Mouse (Mus musculus): ENCODE results near the gene Ly75. TPM values are rescaled to one million over a fixed set of nuclear protein-coding genes. Genes with fewer than 3 reads are reported as not detected.

Ly75 gene
- total and polyA plus RNA-seq, 3 experiments = 0.37 to 0.68 (median 0.57) TPM

GRCm38 (mm10) chr2:60346531-60346930, 36.6 kb downstream of the Ly75 start:
- DNase-seq = no peak
- TF ChIP-seq EP300 (IDR thresholded peaks at IDR 0.05; ENCODE audit: insufficient read depth, low read depth, low read length) = no peak
- no peak for TF ChIP-seq CTCF (IDR thresholded peaks at IDR 0.05)
- no peak for TF ChIP-seq POLR2A (IDR thresholded peaks at IDR 0.05; ENCODE audit: insufficient read depth, low read depth, low read length)
- WGBS = 88% methylated on average over 8 of the region's 8 CpGs
- Histone ChIP-seq H3K27ac (no peak overlapping the region), H3K4me1 (ENCODE audit: control insufficient read depth, insufficient read depth, low read length) (no peaks in the 10 kb centered on the region), H3K79me2 (replicated peaks; ENCODE audit: control insufficient read depth, insufficient read depth, low read length) (no peaks in the 10 kb centered on the region), H3K9ac (ENCODE audit: low read depth, low read length) (no peak overlapping the region), H3K36me3 (ENCODE audit: control insufficient read depth, insufficient read depth, low read length) (no peaks in the 10 kb centered on the region), H3K4me3 (no peak overlapping the region), H3K27me3 (ENCODE audit: control insufficient read depth, insufficient read depth, low read length) (no peaks in the 10 kb centered on the region)
- intact Hi-C loops (cut with DNase I) = no loop called here

DNA sequence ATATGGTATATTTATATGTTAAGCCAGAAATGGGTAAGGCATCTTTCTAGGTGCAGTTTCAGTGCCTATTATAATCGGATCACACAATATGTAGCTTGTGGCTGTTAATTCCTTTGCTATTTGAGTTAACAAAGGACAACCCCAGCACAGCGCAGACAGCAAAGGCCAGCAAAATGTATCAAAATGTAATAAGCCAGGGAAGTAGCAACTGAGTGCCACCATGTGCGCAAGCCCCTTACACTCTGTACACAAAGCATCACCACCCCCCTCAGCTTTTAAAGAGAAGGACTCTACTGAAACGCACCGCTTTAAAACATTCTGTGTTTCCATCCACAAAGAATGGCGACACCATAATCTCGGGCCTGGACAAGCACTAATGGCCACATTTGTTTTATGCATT, 37.4 kb downstream of the Ly75 start:
- H3K36me3 ChIP-seq (ENCODE audit: control insufficient read depth, insufficient read depth, low read length) = no peaks in the 10 kb centered on the region
- H3K27ac ChIP-seq = no peak overlapping the region
- no peaks in the 10 kb centered on the region for H3K4me1 ChIP-seq (ENCODE audit: control insufficient read depth, insufficient read depth, low read length)
- no peaks in the 10 kb centered on the region for H3K79me2 ChIP-seq (replicated peaks; ENCODE audit: control insufficient read depth, insufficient read depth, low read length)
- peak in 1 of 2 experiments; percentile 1 for DNase-seq
- H3K9ac ChIP-seq (ENCODE audit: low read depth, low read length) = no peak overlapping the region
- 95% methylated on average over 7 of the region's 7 CpGs for WGBS
- H3K4me3 ChIP-seq = no peak overlapping the region
- TF ChIP-seq CTCF (IDR thresholded peaks at IDR 0.05) (no peak), POLR2A (IDR thresholded peaks at IDR 0.05; ENCODE audit: insufficient read depth, low read depth, low read length) (no peak), EP300 (IDR thresholded peaks at IDR 0.05; ENCODE audit: insufficient read depth, low read depth, low read length) (no peak)
- H3K27me3 ChIP-seq (ENCODE audit: control insufficient read depth, insufficient read depth, low read length) = no peaks in the 10 kb centered on the region
- intact Hi-C loops (cut with DNase I) = no loop called here

- H3K4me3 ChIP-seq = no peak overlapping the region
- intact Hi-C loops (cut with DNase I) = no loop called here
- no peaks in the 10 kb centered on the region for H3K4me1 ChIP-seq (ENCODE audit: control insufficient read depth, insufficient read depth, low read length)
- DNase-seq = peak in 1 of 2 experiments; percentile 1
- no peaks in the 10 kb centered on the region for H3K36me3 ChIP-seq (ENCODE audit: control insufficient read depth, insufficient read depth, low read length)
- no peaks in the 10 kb centered on the region for H3K27me3 ChIP-seq (ENCODE audit: control insufficient read depth, insufficient read depth, low read length)
- H3K79me2 ChIP-seq (replicated peaks; ENCODE audit: control insufficient read depth, insufficient read depth, low read length) = no peaks in the 10 kb centered on the region
- no peak overlapping the region for H3K9ac ChIP-seq (ENCODE audit: low read depth, low read length)
- 91% methylated on average over 11 of the region's 11 CpGs for WGBS
- no peak overlapping the region for H3K27ac ChIP-seq
- no peak for TF ChIP-seq EP300 (IDR thresholded peaks at IDR 0.05; ENCODE audit: insufficient read depth, low read depth, low read length)
- no peak for TF ChIP-seq POLR2A (IDR thresholded peaks at IDR 0.05; ENCODE audit: insufficient read depth, low read depth, low read length)
- no peak for TF ChIP-seq CTCF (IDR thresholded peaks at IDR 0.05)
Observed at GRCm38 (mm10) chr2:60343607-60344289, 39.4 kb downstream of the Ly75 start.

DNA sequence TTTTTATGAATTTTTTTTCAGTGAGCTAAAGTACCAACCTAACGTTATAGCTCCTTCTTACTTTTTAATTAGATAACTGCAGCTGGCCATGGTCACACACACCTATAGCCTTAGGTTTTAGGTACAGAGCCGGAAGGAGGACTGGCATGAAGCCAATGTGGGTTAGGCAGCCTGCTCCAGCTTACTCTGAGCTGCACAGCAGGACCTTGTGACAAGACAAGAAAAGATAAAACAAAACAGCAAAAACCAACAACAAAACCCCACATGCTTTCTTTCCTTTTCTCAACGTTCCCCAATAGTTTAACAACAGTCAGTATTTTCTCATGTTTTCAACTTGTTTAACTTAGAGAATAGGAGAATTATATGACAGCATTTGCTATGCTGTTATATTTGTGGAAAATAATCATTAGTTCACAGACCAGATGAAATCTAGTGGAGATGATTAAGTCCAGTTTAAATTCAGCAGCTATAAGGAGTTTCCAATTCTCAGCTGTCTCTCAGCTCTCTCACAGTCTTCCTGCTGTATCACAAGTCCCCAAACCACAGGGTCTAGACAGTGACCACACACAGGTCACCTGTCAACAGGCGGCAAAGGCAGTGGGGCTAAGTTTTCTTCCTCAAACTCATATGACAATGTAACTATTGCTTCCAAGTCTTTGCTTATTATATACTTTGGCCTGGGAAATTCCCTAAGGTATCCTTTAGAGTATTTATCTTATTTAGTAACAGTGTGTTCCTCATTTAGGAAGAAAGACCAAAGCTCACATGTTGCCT, 40.8 kb downstream of the Ly75 start:
- Histone ChIP-seq H3K27me3 (ENCODE audit: control insufficient read depth, insufficient read depth, low read length) (no peaks in the 10 kb centered on the region), H3K79me2 (replicated peaks; ENCODE audit: control insufficient read depth, insufficient read depth, low read length) (no peaks in the 10 kb centered on the region), H3K4me3 (no peak overlapping the region), H3K27ac (no peak overlapping the region), H3K9ac (ENCODE audit: low read depth, low read length) (no peak overlapping the region), H3K4me1 (ENCODE audit: control insufficient read depth, insufficient read depth, low read length) (no peaks in the 10 kb centered on the region), H3K36me3 (ENCODE audit: control insufficient read depth, insufficient read depth, low read length) (no peaks in the 10 kb centered on the region)
- DNase-seq = no peak
- intact Hi-C loops (cut with DNase I) = no loop called here
- TF ChIP-seq EP300 (IDR thresholded peaks at IDR 0.05; ENCODE audit: insufficient read depth, low read depth, low read length) = no peak
- TF ChIP-seq CTCF (IDR thresholded peaks at IDR 0.05) = no peak
- TF ChIP-seq POLR2A (IDR thresholded peaks at IDR 0.05; ENCODE audit: insufficient read depth, low read depth, low read length) = no peak
- WGBS = 47% methylated on average over 4 of the region's 4 CpGs

- Histone ChIP-seq H3K9ac (ENCODE audit: low read depth, low read length) (no peak overlapping the region), H3K4me1 (ENCODE audit: control insufficient read depth, insufficient read depth, low read length) (no peaks in the 10 kb centered on the region), H3K79me2 (replicated peaks; ENCODE audit: control insufficient read depth, insufficient read depth, low read length) (no peaks in the 10 kb centered on the region), H3K27me3 (ENCODE audit: control insufficient read depth, insufficient read depth, low read length) (no peaks in the 10 kb centered on the region), H3K36me3 (ENCODE audit: control insufficient read depth, insufficient read depth, low read length) (no peaks in the 10 kb centered on the region), H3K4me3 (no peak overlapping the region), H3K27ac (no peak overlapping the region)
- TF ChIP-seq EP300 (IDR thresholded peaks at IDR 0.05; ENCODE audit: insufficient read depth, low read depth, low read length) (no peak), POLR2A (IDR thresholded peaks at IDR 0.05; ENCODE audit: insufficient read depth, low read depth, low read length) (no peak), CTCF (IDR thresholded peaks at IDR 0.05) (no peak)
- intact Hi-C loops (cut with DNase I) = no loop called here
- DNase-seq = no peak
- WGBS = 68% methylated on average over 9 of the region's 9 CpGs
Observed at GRCm38 (mm10) chr2:60337937-60338336, 45.2 kb downstream of the Ly75 start.

- no peak overlapping the region for H3K27ac ChIP-seq
- no peaks in the 10 kb centered on the region for H3K36me3 ChIP-seq (ENCODE audit: control insufficient read depth, insufficient read depth, low read length)
- intact Hi-C loops (cut with DNase I) = no loop called here
- H3K27me3 ChIP-seq (ENCODE audit: control insufficient read depth, insufficient read depth, low read length) = no peaks in the 10 kb centered on the region
- H3K4me1 ChIP-seq (ENCODE audit: control insufficient read depth, insufficient read depth, low read length) = no peaks in the 10 kb centered on the region
- no peak overlapping the region for H3K4me3 ChIP-seq
- 70% methylated on average over 10 of the region's 10 CpGs for WGBS
- no peak overlapping the region for H3K9ac ChIP-seq (ENCODE audit: low read depth, low read length)
- no peak for DNase-seq
- TF ChIP-seq CTCF (IDR thresholded peaks at IDR 0.05) (no peak), POLR2A (IDR thresholded peaks at IDR 0.05; ENCODE audit: insufficient read depth, low read depth, low read length) (no peak), EP300 (IDR thresholded peaks at IDR 0.05; ENCODE audit: insufficient read depth, low read depth, low read length) (no peak)
- H3K79me2 ChIP-seq (replicated peaks; ENCODE audit: control insufficient read depth, insufficient read depth, low read length) = no peaks in the 10 kb centered on the region
Observed at GRCm38 (mm10) chr2:60328641-60329040, 54.5 kb downstream of the Ly75 start.

All from heart, adult 2 months (tissue).